Mouse (Mus musculus): ENCODE results near the gene Tnnt1. TPM values are rescaled to one million over a fixed set of nuclear protein-coding genes. Genes with fewer than 3 reads are reported as not detected.
"Not testable (repeated sequence)": the region's sequence is repeated elsewhere in the genome, so short reads cannot be mapped to it uniquely, and the experiment has no call there.

Gene Tnnt1
- total RNA-seq (2021) = 1 to 10 TPM; 1.0 to 1.8 TPM
- long read RNA-seq, experiment 1, partial matches to known transcripts = 7 of 10 reads
- long read RNA-seq, experiment 1, other reads (novel, unspliced or antisense) = 3 of 10 reads
- long read RNA-seq, experiment 2, partial matches to known transcripts = 1 of 1 reads
- long read RNA-seq, experiment 2, other reads (novel, unspliced or antisense) = 0 of 1 reads

DNA sequence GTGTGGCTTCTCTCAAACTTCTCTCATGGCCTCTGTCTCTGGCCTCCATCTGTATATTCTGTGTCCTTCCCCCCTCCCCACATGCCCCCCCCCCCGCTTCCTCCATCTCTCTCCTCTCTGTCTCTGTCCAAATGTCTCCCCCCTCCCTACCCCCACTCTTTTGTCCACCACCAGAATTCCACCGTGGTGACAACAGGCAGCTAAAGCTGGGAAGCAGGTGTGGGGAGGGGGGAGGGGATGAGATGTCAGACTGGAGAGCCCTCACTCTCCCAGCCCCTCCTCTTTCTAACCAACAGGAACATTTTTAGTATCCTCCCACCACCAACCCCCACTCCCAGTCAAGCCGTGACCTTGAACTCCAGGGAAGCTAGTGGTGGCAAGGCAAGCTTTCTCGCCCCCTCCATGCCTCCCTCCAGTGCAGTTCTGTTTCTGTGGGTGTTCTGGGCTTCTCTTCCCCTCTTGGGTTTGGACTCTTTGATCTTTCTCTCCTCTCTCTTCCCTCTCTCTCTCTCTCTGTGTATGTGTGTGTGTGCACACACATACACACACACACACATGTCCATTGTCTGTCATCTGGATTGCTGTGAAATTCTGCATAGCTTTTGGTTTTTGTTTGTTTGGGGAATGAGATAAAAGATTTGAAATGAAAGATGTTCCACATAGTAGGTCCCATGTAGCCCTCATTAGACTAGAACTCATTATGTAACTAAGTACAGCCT lies at the start of gene Tnnt1:
Gene Tnnt1 (minus strand): TSS at position 51 of the 719 bp plus-strand sequence.
- no peak for DNase-seq

DNA sequence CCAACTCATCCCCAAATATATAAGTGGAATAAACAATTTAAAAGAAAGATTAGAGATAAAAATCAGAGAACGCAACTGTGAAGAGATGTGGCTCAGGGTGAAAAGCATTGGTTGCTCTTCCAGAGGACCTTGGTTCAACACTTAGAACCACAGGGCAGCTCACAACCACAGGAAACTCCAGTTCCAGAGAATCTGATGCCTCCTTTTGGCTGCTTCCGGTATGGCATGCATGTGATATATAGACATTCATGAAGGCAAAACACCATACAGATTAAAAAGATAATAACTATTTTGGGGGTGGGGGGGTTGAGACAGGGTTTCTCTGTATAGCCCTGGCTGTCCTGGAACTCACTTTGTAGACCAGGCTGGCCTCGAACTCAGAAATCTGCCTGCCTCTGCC lies 46.5 kb upstream of the Tnnt1 start:
- no peak for DNase-seq

- DNase-seq = no peak
Measured at GRCm38 (mm10) chr7:4557167-4557560, 41.0 kb upstream of the Tnnt1 start.

DNA sequence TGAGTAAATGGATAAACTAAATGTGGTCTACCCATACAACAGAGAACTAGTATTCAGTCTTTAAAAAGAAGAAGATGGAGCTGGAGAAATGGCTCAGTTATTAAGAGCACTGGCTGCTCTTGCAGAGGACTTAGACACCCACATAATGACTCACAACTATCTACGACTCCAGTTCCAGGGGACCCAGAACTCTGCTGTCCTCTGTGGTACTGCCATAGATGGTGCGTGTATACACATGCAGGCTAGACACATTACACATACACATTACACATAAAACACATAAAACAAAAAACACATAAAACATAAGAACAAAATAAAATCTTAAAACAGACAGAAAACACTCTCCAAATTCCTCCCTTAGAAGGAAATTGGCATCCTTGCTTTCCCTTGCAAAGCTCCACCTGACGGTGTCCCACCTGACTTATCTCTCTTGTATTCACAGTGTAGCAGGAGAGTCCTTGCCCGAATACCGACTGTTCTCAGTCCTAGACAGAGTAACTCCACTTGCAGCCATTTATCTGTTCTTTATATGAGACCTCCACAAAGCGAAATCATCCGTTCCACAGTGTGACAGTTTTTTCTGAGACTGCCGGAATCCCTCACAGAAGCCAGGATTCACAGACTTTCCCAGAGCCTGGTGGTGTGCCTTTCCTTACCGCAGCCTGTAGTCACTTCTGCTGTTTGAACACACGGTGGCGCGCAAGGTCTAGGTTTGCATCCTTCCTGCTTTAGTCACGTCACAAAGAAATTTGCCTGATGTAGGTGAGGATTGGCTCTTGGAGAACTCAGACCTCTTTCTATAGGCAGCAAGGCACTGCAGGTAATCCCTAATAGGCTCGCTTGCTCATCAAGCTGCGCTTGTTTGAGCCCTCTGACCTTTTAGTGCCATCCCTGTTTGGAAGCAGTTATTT lies 40.3 kb upstream of the Tnnt1 start:
- peak; percentile 73 to 77 for DNase-seq

GRCm38 (mm10) chr7:4547221-4547641 lies 31.0 kb upstream of the Tnnt1 start, which contains the start of gene Syt5:
Syt5 (minus strand) TSS chr7:4547541.
- DNase-seq = no peak

GRCm38 (mm10) chr7:4546591-4547131 lies 30.5 kb upstream of the Tnnt1 start:
- peak; percentile 75 for DNase-seq

DNA sequence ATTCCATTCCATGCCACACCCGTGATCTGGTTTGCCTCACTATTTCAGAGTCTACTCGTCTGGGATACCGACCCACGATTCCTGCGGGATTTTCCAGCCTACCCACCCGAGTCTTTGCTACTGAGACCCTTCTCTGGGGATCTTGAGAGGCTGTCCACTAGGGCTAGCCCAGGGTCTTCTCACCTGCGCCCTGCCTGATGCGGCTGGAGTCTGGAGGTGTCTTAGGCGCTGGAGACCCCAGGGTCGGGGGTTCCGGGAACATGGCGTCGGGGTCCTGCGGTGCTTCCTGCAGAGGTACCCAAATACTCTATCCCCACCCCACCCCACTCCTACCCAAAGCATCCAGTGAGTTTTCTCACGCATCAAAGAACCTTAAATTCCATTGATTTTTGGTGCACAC lies 29.9 kb upstream of the Tnnt1 start:
- no peak for DNase-seq

- no peak for DNase-seq
Measured at GRCm38 (mm10) chr7:4542013-4542412, 25.8 kb upstream of the Tnnt1 start.

DNA sequence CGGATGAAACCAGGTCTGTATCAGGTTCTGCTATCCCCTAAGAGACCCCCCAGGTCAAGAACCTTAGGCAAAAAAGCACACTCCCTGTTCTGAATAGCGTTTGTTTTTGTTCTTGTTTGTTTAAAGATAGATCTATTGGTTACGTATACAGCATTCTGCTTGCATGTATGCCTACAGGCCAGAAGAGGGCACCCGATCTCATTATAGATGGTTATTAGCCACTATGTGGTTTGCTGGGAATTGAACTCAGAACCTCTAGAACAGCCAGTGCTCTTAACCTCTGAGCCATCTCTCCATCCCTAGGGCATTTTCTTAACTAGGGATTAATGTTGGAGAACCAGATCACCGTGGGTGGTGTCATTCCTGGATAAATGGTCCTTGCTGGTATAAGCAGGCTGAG lies 25.2 kb upstream of the Tnnt1 start:
- no peak for DNase-seq

GRCm38 (mm10) chr7:4539019-4539418 lies 22.8 kb upstream of the Tnnt1 start:
- no peak for DNase-seq

DNA sequence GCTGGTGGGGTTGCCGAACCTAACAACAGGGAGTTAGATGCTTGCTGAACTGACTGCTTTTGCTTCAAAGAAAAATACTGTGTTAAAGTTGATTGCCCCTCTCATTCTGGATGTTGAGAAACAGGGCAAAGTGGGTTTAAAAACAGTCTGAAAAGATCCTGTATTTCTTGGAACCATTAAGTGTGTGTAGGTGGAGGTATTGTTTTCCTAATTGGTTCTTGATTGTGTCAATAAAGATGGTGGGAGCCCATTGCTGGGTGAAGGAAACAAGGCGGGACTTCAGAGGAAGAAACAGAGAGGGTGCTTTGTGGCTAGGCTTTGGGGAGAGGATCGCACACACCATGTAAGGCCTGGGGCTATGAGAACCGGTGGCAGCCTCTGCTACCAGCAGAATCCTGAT lies 21.0 kb upstream of the Tnnt1 start:
- DNase-seq = no peak

DNA sequence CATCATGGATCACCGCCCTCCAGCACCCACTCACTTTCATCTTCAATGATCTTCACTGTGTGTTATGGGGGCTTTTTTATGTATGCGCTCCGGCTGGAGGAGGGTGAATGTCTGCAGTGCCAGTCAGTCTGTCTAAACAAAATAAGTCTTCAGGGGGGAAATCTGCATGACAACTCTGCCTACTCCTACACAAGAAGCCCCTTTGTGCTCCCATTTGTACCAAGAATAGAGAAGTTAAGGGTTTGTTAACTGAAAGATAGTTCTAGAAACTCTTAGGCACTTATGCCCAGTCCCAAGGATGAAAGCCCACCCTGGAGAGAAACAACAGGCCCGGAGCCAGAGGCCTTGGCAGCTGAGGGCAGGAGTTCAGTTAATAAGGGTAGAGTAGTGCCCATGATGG lies 20.2 kb upstream of the Tnnt1 start:
- DNase-seq = no peak

DNA sequence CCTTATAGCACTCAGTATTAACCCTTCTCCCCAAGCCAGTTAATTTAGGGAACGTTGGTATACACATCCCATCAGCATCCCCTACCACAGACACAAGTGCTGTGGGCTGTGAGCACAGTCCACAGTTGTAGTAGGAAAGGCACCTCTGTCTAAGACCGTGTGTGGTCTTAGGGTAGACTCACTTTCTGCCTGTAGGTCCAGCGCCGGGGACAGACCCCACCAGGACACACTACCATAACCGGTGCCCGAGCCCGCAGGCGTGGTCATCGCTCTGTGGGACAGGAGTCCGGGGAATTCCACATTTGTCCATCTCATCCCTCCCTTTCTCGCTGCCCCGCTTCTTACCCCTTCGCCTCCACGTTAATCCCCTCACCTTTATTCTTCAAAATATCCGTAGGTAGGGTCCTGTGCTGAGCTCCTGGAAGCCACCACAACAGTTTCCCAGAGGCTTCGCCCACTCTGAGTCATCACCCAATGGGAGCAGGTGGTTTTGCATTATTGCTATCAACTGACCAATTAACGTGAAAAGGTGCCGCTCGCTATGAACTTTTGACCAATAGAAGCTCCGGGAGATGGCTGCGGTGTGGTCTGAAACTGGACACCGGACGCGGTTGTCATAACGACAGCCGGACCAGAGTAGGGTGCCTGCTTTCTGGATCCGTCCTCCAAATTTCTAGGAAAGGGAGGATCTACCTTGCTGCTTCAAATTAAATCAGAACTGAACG lies 16.0 kb upstream of the Tnnt1 start, which contains the start of gene Dnaaf3:
Gene Dnaaf3 (minus strand): TSS at position 449 of the 725 bp plus-strand sequence.
- DNase-seq = peak; percentile 83 to 84

DNA sequence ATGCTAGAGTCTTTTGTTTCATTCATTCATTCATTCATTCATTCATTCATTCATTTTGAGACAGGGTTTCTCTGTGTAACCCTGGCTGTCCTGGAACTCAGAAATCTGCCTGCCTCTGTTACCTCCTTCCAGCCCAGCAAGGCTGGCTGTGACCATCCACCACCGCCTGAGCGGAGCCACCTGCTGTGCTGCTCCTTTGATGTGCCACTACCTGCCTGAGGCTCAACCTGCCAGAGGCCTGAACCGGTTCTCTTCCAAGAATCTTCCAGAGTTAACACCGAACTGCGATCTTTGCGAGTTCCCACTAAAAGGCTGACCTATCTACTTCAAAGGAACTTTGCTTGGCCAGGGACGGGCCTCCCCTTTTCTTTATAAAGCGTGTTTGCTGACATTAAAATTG lies 14.0 kb upstream of the Tnnt1 start:
- DNase-seq = not testable (repeated sequence)

- no peak for DNase-seq
Measured at GRCm38 (mm10) chr7:4527302-4527689, 11.1 kb upstream of the Tnnt1 start.

DNA sequence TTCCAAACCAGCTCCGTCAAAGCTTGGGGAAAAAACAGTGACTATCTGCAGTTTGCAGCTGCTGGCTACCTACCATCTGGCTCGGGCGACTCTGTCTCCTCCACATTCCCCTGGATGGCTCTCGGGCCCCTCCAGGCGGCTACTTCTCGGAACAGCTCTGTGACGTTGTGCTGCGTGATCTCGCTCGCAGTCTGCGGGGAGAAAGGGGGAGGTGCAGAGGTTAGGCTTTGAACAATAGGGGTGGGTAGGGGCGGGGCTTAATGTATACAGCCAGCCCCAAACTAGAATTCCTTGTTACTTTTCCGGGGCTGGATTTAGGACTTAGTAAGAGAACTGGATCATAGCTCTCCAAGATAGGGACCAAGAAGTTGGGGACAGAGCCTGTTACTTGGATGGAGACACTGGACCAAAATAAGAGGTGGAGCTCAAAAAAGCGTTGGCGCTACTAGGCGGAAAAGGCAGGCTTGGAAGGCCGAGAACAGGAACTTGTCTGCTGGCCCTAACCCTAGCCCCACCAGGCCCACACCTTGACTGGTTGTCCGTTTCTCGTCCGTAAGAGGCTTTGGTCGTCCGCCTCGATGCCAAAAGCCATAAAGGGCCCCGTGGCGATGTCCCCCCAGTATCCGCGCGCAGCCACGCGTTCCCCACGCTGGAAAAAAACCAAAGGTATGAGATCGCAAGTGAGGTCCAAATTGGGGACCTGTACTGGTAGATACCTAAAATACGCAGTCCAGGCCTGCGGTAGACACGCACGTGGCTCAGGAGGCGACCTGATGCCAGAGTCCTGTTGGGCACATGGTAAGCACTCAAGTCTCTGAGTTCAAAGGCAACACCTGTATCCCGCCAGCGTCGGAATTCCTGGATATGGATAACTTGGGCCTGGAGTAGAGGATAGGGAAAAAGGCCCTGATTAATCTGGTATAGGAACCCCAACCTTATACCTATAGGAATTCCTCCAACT lies 10.4 kb upstream of the Tnnt1 start:
- peak; percentile 62 to 76 for DNase-seq

DNA sequence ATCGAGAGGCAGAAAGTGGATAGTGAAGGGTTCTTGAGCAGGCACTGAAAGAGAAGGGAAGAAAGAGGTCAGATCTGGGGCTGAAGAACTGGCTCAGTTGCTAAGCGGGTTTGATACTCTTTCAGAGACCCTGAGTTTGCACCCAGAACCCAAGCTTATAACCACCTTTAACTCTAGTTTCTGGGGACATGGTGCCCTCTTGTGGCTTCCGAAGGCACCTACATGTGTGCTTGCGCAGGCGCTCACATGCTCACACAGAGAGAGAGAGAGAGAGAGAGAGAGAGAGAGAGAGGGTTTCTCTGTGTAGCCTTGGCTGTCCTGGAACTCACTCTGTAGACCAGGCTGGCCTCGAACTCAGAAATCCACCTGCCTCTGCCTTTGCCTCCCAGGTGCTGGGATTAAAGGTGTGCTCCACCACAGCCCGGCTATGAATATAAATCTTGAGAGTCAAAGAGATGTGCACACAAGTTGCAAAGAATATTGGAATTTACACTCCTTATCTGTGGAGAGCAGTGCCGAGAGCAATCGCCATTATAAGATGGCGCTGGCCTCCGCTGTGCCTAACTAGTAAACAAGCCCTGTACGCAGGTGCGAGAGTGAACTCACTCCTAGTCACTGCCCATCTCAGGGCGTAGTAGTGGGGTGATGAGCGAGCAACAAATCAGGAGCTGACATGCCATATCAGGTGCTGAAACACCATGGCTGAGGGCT lies 8.2 kb upstream of the Tnnt1 start, which contains the start of gene Tnni3:
Gene Tnni3 (minus strand): TSS at position 18 of the 711 bp plus-strand sequence.
- peak; percentile 27 to 50 for DNase-seq

DNA sequence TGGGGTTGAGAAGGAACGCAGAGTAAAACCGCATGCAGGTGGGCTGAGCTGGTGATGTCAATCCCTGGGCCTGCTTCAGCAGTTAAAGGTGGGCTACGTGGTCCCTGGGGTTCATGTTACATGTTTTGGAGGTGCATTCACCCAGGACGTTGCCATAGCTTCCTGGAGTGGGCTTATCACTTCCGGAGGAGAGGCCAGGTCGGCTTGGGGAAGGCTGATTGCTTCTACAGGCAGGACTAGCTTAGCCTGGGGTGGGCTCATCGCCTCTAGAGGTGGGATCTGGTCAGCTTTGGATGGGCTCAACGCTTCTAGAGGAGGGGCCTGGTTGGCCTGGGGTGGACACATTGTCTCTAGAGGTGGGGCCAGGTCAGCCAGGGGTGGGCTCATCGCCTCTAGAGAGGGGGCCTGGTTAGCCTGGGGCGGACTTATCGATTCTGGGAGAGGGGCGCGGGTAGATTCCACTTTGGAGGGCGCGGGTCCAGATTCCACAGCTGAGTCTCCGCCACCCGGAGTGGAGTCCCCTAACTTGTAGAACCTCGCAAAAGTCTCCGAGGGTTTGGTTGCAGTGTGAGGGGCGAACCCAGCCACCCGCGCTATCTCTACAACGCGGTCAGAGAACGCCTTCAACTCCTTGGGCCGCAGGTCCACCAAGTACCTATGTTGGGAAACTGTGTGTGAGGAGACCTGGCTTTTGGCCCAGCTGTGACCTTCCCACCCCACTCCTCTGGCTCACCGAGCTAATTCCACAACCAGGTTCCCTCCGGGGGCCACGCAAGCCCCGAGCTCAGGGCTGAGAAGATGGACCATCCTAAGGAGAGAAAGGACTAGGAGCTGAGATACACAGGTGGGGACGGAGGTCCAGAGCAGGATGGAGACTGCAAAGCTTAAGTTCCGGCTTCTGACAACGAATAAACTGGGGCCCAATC lies 7.3 kb upstream of the Tnnt1 start:
- DNase-seq = no peak

GRCm38 (mm10) chr7:4522292-4522691 lies 6.1 kb upstream of the Tnnt1 start:
- DNase-seq = no peak

Data from adrenal gland, postnatal 36 days (tissue).